Mouse (Mus musculus): ENCODE results near the gene Med25. TPM values are rescaled to one million over a fixed set of nuclear protein-coding genes. Genes with fewer than 3 reads are reported as not detected.

Gene Med25
- 1.1 TPM for polyA plus RNA-seq (2014; fragmentation: Illumina TruSeq; extraction: RNeasy Lipid Tissue Mini Kit (QIAGEN cat#74804); ENCODE audit: low read depth, low replicate concordance)

GRCm38 (mm10) chr7:44892276-44892921, at the start of gene Med25:
TSS of gene Med25 (minus strand) at chr7:44892712.

GRCm38 (mm10) chr7:44929204-44930151, 37.0 kb upstream of the Med25 start, which contains the start of gene Ap2a1:
TSS of gene Ap2a1 (minus strand) at chr7:44929496.

GRCm38 (mm10) chr7:44895593-44896434, 3.3 kb upstream of the Med25 start, which contains the start of gene Fuz:
TSS of gene Fuz (plus strand) at chr7:44896079.

GRCm38 (mm10) chr7:44869697-44870528, 22.6 kb downstream of the Med25 start, which contains the start of gene Ptov1:
TSS of gene Ptov1 (minus strand) at chr7:44869788.

GRCm38 (mm10) chr7:44857042-44857552, 35.4 kb downstream of the Med25 start, which contains the start of gene Pnkp:
TSS of gene Pnkp (plus strand) at chr7:44857139.

GRCm38 (mm10) chr7:44848561-44849415, 43.7 kb downstream of the Med25 start, which contains the start of the genes Akt1s1 and Tbc1d17:
TSS of gene Akt1s1 (plus strand) at chr7:44848991.
TSS of gene Tbc1d17 (minus strand) at chr7:44849079.

Other genes with a start within 250 kb of the Med25 start
- 0.37 TPM for gene Myh14, start 221.9 kb downstream of the Med25 start, polyA plus RNA-seq (2014; fragmentation: Illumina TruSeq; extraction: RNeasy Lipid Tissue Mini Kit (QIAGEN cat#74804); ENCODE audit: low read depth, low replicate concordance)
- not detected for gene Izumo2, start 184.0 kb downstream of the Med25 start, polyA plus RNA-seq (2014; fragmentation: Illumina TruSeq; extraction: RNeasy Lipid Tissue Mini Kit (QIAGEN cat#74804); ENCODE audit: low read depth, low replicate concordance)
- 6.2 TPM for gene Vrk3, start 144.3 kb downstream of the Med25 start, polyA plus RNA-seq (2014; fragmentation: Illumina TruSeq; extraction: RNeasy Lipid Tissue Mini Kit (QIAGEN cat#74804); ENCODE audit: low read depth, low replicate concordance)
- not detected for gene Zfp473, start 141.7 kb downstream of the Med25 start, polyA plus RNA-seq (2014; fragmentation: Illumina TruSeq; extraction: RNeasy Lipid Tissue Mini Kit (QIAGEN cat#74804); ENCODE audit: low read depth, low replicate concordance)
- gene Nup62, start 76.6 kb downstream of the Med25 start, polyA plus RNA-seq (2014; fragmentation: Illumina TruSeq; extraction: RNeasy Lipid Tissue Mini Kit (QIAGEN cat#74804); ENCODE audit: low read depth, low replicate concordance): 1.1 TPM
- not detected for gene Il4i1, start 76.3 kb downstream of the Med25 start, polyA plus RNA-seq (2014; fragmentation: Illumina TruSeq; extraction: RNeasy Lipid Tissue Mini Kit (QIAGEN cat#74804); ENCODE audit: low read depth, low replicate concordance)
- 47.9 TPM for gene Atf5, start 76.1 kb downstream of the Med25 start, polyA plus RNA-seq (2014; fragmentation: Illumina TruSeq; extraction: RNeasy Lipid Tissue Mini Kit (QIAGEN cat#74804); ENCODE audit: low read depth, low replicate concordance)
- gene Akt1s1, start 43.7 kb downstream of the Med25 start, polyA plus RNA-seq (2014; fragmentation: Illumina TruSeq; extraction: RNeasy Lipid Tissue Mini Kit (QIAGEN cat#74804); ENCODE audit: low read depth, low replicate concordance): 2.2 TPM
- 1.3 TPM for gene Tbc1d17, start 43.6 kb downstream of the Med25 start, polyA plus RNA-seq (2014; fragmentation: Illumina TruSeq; extraction: RNeasy Lipid Tissue Mini Kit (QIAGEN cat#74804); ENCODE audit: low read depth, low replicate concordance)
- gene Pnkp, start 35.6 kb downstream of the Med25 start, polyA plus RNA-seq (2014; fragmentation: Illumina TruSeq; extraction: RNeasy Lipid Tissue Mini Kit (QIAGEN cat#74804); ENCODE audit: low read depth, low replicate concordance): 1.4 TPM
- gene Ptov1, start 22.9 kb downstream of the Med25 start, polyA plus RNA-seq (2014; fragmentation: Illumina TruSeq; extraction: RNeasy Lipid Tissue Mini Kit (QIAGEN cat#74804); ENCODE audit: low read depth, low replicate concordance): 0.95 TPM
- gene Fuz, start 3.4 kb upstream of the Med25 start, polyA plus RNA-seq (2014; fragmentation: Illumina TruSeq; extraction: RNeasy Lipid Tissue Mini Kit (QIAGEN cat#74804); ENCODE audit: low read depth, low replicate concordance): 1.4 TPM
- 9.2 TPM for gene Ap2a1, start 36.8 kb upstream of the Med25 start, polyA plus RNA-seq (2014; fragmentation: Illumina TruSeq; extraction: RNeasy Lipid Tissue Mini Kit (QIAGEN cat#74804); ENCODE audit: low read depth, low replicate concordance)
- not detected for gene Tsks, start 50.5 kb upstream of the Med25 start, polyA plus RNA-seq (2014; fragmentation: Illumina TruSeq; extraction: RNeasy Lipid Tissue Mini Kit (QIAGEN cat#74804); ENCODE audit: low read depth, low replicate concordance)
- gene Cpt1c, start 82.1 kb upstream of the Med25 start, polyA plus RNA-seq (2014; fragmentation: Illumina TruSeq; extraction: RNeasy Lipid Tissue Mini Kit (QIAGEN cat#74804); ENCODE audit: low read depth, low replicate concordance): not detected
- 4.2 TPM for gene Prmt1, start 93.9 kb upstream of the Med25 start, polyA plus RNA-seq (2014; fragmentation: Illumina TruSeq; extraction: RNeasy Lipid Tissue Mini Kit (QIAGEN cat#74804); ENCODE audit: low read depth, low replicate concordance)
- gene Irf3, start 104.9 kb upstream of the Med25 start, polyA plus RNA-seq (2014; fragmentation: Illumina TruSeq; extraction: RNeasy Lipid Tissue Mini Kit (QIAGEN cat#74804); ENCODE audit: low read depth, low replicate concordance): 21.4 TPM
- gene Bcl2l12, start 106.0 kb upstream of the Med25 start, polyA plus RNA-seq (2014; fragmentation: Illumina TruSeq; extraction: RNeasy Lipid Tissue Mini Kit (QIAGEN cat#74804); ENCODE audit: low read depth, low replicate concordance): 0.66 TPM
- gene Scaf1, start 123.7 kb upstream of the Med25 start, polyA plus RNA-seq (2014; fragmentation: Illumina TruSeq; extraction: RNeasy Lipid Tissue Mini Kit (QIAGEN cat#74804); ENCODE audit: low read depth, low replicate concordance): 1.3 TPM
- gene Rras, start 125.2 kb upstream of the Med25 start, polyA plus RNA-seq (2014; fragmentation: Illumina TruSeq; extraction: RNeasy Lipid Tissue Mini Kit (QIAGEN cat#74804); ENCODE audit: low read depth, low replicate concordance): 3.7 TPM
- 0.11 TPM for gene Prr12, start 160.2 kb upstream of the Med25 start, polyA plus RNA-seq (2014; fragmentation: Illumina TruSeq; extraction: RNeasy Lipid Tissue Mini Kit (QIAGEN cat#74804); ENCODE audit: low read depth, low replicate concordance)
- 3.2 TPM for gene Nosip, start 169.7 kb upstream of the Med25 start, polyA plus RNA-seq (2014; fragmentation: Illumina TruSeq; extraction: RNeasy Lipid Tissue Mini Kit (QIAGEN cat#74804); ENCODE audit: low read depth, low replicate concordance)
- gene Prrg2, start 170.0 kb upstream of the Med25 start, polyA plus RNA-seq (2014; fragmentation: Illumina TruSeq; extraction: RNeasy Lipid Tissue Mini Kit (QIAGEN cat#74804); ENCODE audit: low read depth, low replicate concordance): 2.3 TPM
- not detected for gene Rcn3, start 199.5 kb upstream of the Med25 start, polyA plus RNA-seq (2014; fragmentation: Illumina TruSeq; extraction: RNeasy Lipid Tissue Mini Kit (QIAGEN cat#74804); ENCODE audit: low read depth, low replicate concordance)
- gene Fcgrt, start 211.1 kb upstream of the Med25 start, polyA plus RNA-seq (2014; fragmentation: Illumina TruSeq; extraction: RNeasy Lipid Tissue Mini Kit (QIAGEN cat#74804); ENCODE audit: low read depth, low replicate concordance): 33.3 TPM
- 172 TPM for gene Rps11, start 231.7 kb upstream of the Med25 start, polyA plus RNA-seq (2014; fragmentation: Illumina TruSeq; extraction: RNeasy Lipid Tissue Mini Kit (QIAGEN cat#74804); ENCODE audit: low read depth, low replicate concordance)
- 253 TPM for gene Rpl13a, start 236.0 kb upstream of the Med25 start, polyA plus RNA-seq (2014; fragmentation: Illumina TruSeq; extraction: RNeasy Lipid Tissue Mini Kit (QIAGEN cat#74804); ENCODE audit: low read depth, low replicate concordance)
- gene Gm45713, start 243.5 kb upstream of the Med25 start, polyA plus RNA-seq (2014; fragmentation: Illumina TruSeq; extraction: RNeasy Lipid Tissue Mini Kit (QIAGEN cat#74804); ENCODE audit: low read depth, low replicate concordance): not detected
- gene Flt3l, start 243.7 kb upstream of the Med25 start, polyA plus RNA-seq (2014; fragmentation: Illumina TruSeq; extraction: RNeasy Lipid Tissue Mini Kit (QIAGEN cat#74804); ENCODE audit: low read depth, low replicate concordance): 5.4 TPM

Data from liver, adult 10 weeks (tissue).